Mouse (Mus musculus): ENCODE results near the gene Atxn7l3b. TPM values are rescaled to one million over a fixed set of nuclear protein-coding genes. Genes with fewer than 3 reads are reported as not detected.

Gene Atxn7l3b
- polyA plus RNA-seq, 1 experiment = 85.3 TPM

- Histone ChIP-seq H3K4me1 (ENCODE audit: control insufficient read depth, insufficient read depth, low read length) (no peaks in the 10 kb centered on the region), H3K4me3 (ENCODE audit: insufficient read depth, low read depth, low read length) (no peak overlapping the region), H3K27ac (ENCODE audit: insufficient read depth, low read depth, low read length) (no peak overlapping the region)
- no peak for TF ChIP-seq CTCF (IDR thresholded peaks at IDR 0.05; ENCODE audit: insufficient read depth, low read depth, low read length)
- no peak for TF ChIP-seq POLR2A (IDR thresholded peaks at IDR 0.05; ENCODE audit: insufficient read depth, low read depth, low read length)
- 35% methylated on average over 6 of the region's 6 CpGs for WGBS
Measured at GRCm38 (mm10) chr10:112882789-112883687, 45.8 kb downstream of the Atxn7l3b start.

DNA sequence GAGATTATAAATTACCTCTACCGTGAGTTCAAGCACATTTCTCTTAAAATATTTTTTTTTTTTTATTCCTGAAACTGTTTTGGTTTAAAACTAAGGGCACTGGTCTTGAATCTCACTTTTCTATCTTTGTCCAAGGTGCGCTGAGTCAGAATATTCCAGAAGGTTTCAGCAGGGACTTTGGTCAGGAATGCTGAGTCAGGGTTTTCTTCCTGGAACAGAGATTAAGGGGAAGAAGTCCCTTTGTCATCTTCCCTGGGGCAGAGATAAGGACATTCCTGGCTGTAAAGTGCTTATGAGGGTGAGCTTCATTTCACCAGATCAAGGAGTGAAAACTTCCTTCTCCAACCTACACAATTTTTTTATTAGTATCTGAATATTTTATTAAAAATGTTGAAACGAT, 46.7 kb downstream of the Atxn7l3b start:
- TF ChIP-seq POLR2A (IDR thresholded peaks at IDR 0.05; ENCODE audit: insufficient read depth, low read depth, low read length) (no peak), CTCF (IDR thresholded peaks at IDR 0.05; ENCODE audit: insufficient read depth, low read depth, low read length) (no peak)
- 95% methylated on average over 3 of the region's 3 CpGs for WGBS
- Histone ChIP-seq H3K4me1 (ENCODE audit: control insufficient read depth, insufficient read depth, low read length) (no peaks in the 10 kb centered on the region), H3K4me3 (ENCODE audit: insufficient read depth, low read depth, low read length) (no peak overlapping the region), H3K27ac (ENCODE audit: insufficient read depth, low read depth, low read length) (no peak overlapping the region)

- WGBS = 69% methylated on average over 1 of the region's 1 CpGs
- Histone ChIP-seq H3K4me3 (ENCODE audit: insufficient read depth, low read depth, low read length) (no peak overlapping the region), H3K4me1 (ENCODE audit: control insufficient read depth, insufficient read depth, low read length) (no peaks in the 10 kb centered on the region), H3K27ac (ENCODE audit: insufficient read depth, low read depth, low read length) (no peak overlapping the region)
- TF ChIP-seq POLR2A (IDR thresholded peaks at IDR 0.05; ENCODE audit: insufficient read depth, low read depth, low read length) = no peak
- no peak for TF ChIP-seq CTCF (IDR thresholded peaks at IDR 0.05; ENCODE audit: insufficient read depth, low read depth, low read length)
Measured at GRCm38 (mm10) chr10:112876655-112877393, 52.0 kb downstream of the Atxn7l3b start.
